Mouse (Mus musculus) MEL (cell line): Measurements from ENCODE around the gene Mcts1. TPM values are rescaled to one million over a fixed set of nuclear protein-coding genes. Genes with fewer than 3 reads are reported as not detected.

ENCODE experiments used
- DNase-seq: peaks from one replicate; pipeline ENCODE4 v3.0.0; 2011; ENCODE audit warnings: low read depth, low spot score
- H3K27ac ChIP-seq: 2 replicates; pipeline ENCODE4 v1.5.1; 2012; ENCODE audit warnings: low read depth, mild to moderate bottlenecking, control low read depth, low read length, moderate library complexity; ENCODE audit not compliant: control insufficient read depth
- H3K27me3 ChIP-seq, 2 experiments: fragments of 150-350 bp in 1 of 2; sonication (generic) in 1 of 2; 2 replicates each; pipeline ENCODE4 v1.6.1; 2012; ENCODE audit warnings: low read length in 2 of 2, mild to moderate bottlenecking in 2 of 2, improper control_type of control experiment in 1 of 2, moderate library complexity in 1 of 2; ENCODE audit not compliant: insufficient read depth in 2 of 2, control insufficient read depth in 1 of 2
- H3K36me3 ChIP-seq, 2 experiments: 2 replicates each; pipeline ENCODE4 v1.6.1; 2012 to 2014; ENCODE audit warnings: low read length in 2 of 2, improper control_type of control experiment in 1 of 2, inconsistent platforms in 1 of 2, mild to moderate bottlenecking in 1 of 2; ENCODE audit not compliant: insufficient read depth in 2 of 2, control insufficient read depth in 1 of 2
- H3K4me1 ChIP-seq, 2 experiments: fragments of 150-350 bp in 1 of 2; sonication (generic) in 1 of 2; 2 replicates each; pipeline ENCODE4 v1.6.1; 2012; ENCODE audit warnings: low read length in 2 of 2, improper control_type of control experiment in 1 of 2, mild to moderate bottlenecking in 1 of 2; ENCODE audit not compliant: insufficient read depth in 2 of 2, control insufficient read depth in 1 of 2
- H3K4me3 ChIP-seq, 2 experiments: fragments of 150-350 bp in 1 of 2; sonication (generic) in 1 of 2; 2 replicates each; pipeline ENCODE4 v1.5.1; 2012; ENCODE audit warnings: low read depth in 2 of 2, low read length in 2 of 2, mild to moderate bottlenecking in 2 of 2, moderate library complexity in 2 of 2, control low read depth in 1 of 2, improper control_type of control experiment in 1 of 2; ENCODE audit not compliant: control insufficient read depth in 1 of 2, insufficient read depth in 1 of 2
- H3K79me2 ChIP-seq: 2 replicates; pipeline ENCODE4 v1.6.1; 2012; ENCODE audit warnings: mild to moderate bottlenecking, low read length, moderate library complexity; ENCODE audit not compliant: control insufficient read depth, poor library complexity, insufficient read depth
- H3K9ac ChIP-seq: 2 replicates; pipeline ENCODE4 v1.6.1; 2012; ENCODE audit warnings: low read depth, mild to moderate bottlenecking, control low read depth, low read length, moderate library complexity; ENCODE audit not compliant: control insufficient read depth, poor library complexity, severe bottlenecking
- H3K9me3 ChIP-seq: fragments of 150-350 bp; sonication (generic); replicated peaks from 2 replicates; pipeline ENCODE4 v1.6.1; 2012; ENCODE audit warnings: mild to moderate bottlenecking, low read length, improper control_type of control experiment, moderate library complexity; ENCODE audit not compliant: insufficient read depth
- CHD1 ChIP-seq: IDR thresholded peaks from 2 replicates; pipeline ENCODE4 v1.6.1; 2012; ENCODE audit warnings: low read depth, mild to moderate bottlenecking, inconsistent platforms, low read length, improper control_type of control experiment
- CHD2 ChIP-seq: IDR thresholded peaks from 2 replicates; pipeline ENCODE4 v1.6.1; 2011; ENCODE audit warnings: low read length, improper control_type of control experiment
- CTCF ChIP-seq, 3 experiments: IDR thresholded peaks in 2 of 3; conservative IDR thresholded peaks in 1 of 3; 2 replicates each; pipeline ENCODE4 v1.5.1; 2011 to 2012; ENCODE audit warnings: low read length in 3 of 3, low read depth in 2 of 3, mild to moderate bottlenecking in 2 of 3, improper control_type of control experiment in 1 of 3, inconsistent platforms in 1 of 3, mixed read lengths in 1 of 3, moderate library complexity in 1 of 3; ENCODE audit not compliant: control insufficient read depth in 1 of 3, insufficient read depth in 1 of 3, poor library complexity in 1 of 3, severe bottlenecking in 1 of 3
- E2F4 ChIP-seq: IDR thresholded peaks from 2 replicates; pipeline ENCODE4 v1.6.1; 2011; ENCODE audit warnings: low read depth, low read length, improper control_type of control experiment, borderline replicate concordance
- ELF1 ChIP-seq: IDR thresholded peaks from 2 replicates; pipeline ENCODE4 v1.6.1; 2014; ENCODE audit warnings: low read depth, mild to moderate bottlenecking, inconsistent platforms, low read length, improper control_type of control experiment, moderate library complexity
- EP300 ChIP-seq, 2 experiments: IDR thresholded peaks; 2 replicates each; pipeline ENCODE4 v1.6.1; 2011; ENCODE audit warnings: improper control_type of control experiment in 2 of 2, low read length in 2 of 2, low read depth in 1 of 2, mild to moderate bottlenecking in 1 of 2
- ETS1 ChIP-seq: IDR thresholded peaks from 2 replicates; pipeline ENCODE4 v1.6.1; 2012; ENCODE audit warnings: low read depth, mild to moderate bottlenecking, inconsistent platforms, low read length, improper control_type of control experiment, moderate library complexity
- KAT2A ChIP-seq: conservative IDR thresholded peaks from 2 replicates; pipeline ENCODE4 v1.6.1; 2012; ENCODE audit warnings: low read depth, low read length, improper control_type of control experiment, inconsistent platforms
- MXI1 ChIP-seq: IDR thresholded peaks from 2 replicates; pipeline ENCODE4 v1.6.1; 2011; ENCODE audit warnings: mild to moderate bottlenecking, low read depth, low read length, improper control_type of control experiment
- POLR2AphosphoS5 ChIP-seq: IDR thresholded peaks from 2 replicates; pipeline ENCODE4 v1.6.1; 2012; ENCODE audit warnings: low read depth, borderline replicate concordance, mild to moderate bottlenecking, inconsistent platforms, low read length, moderate library complexity, mixed read lengths
- RAD21 ChIP-seq: IDR thresholded peaks from 2 replicates; pipeline ENCODE4 v1.6.1; 2011; ENCODE audit warnings: mild to moderate bottlenecking, low read depth, low read length, improper control_type of control experiment
- RCOR1 ChIP-seq: IDR thresholded peaks from 2 replicates; pipeline ENCODE4 v1.6.1; 2012; ENCODE audit warnings: low read depth, mild to moderate bottlenecking, inconsistent platforms, low read length, improper control_type of control experiment
- SMC3 ChIP-seq: IDR thresholded peaks from 2 replicates; pipeline ENCODE4 v1.6.1; 2011; ENCODE audit warnings: low read depth, low read length, improper control_type of control experiment
- TAL1 ChIP-seq: IDR thresholded peaks from 2 replicates; pipeline ENCODE4 v1.6.1; 2012; ENCODE audit warnings: mild to moderate bottlenecking, inconsistent platforms, low read length, moderate library complexity, mixed read lengths
- TBP ChIP-seq: IDR thresholded peaks from 2 replicates; pipeline ENCODE4 v1.8.0; 2011; ENCODE audit warnings: low read depth, low read length, improper control_type of control experiment
- TCF12 ChIP-seq: IDR thresholded peaks from 2 replicates; pipeline ENCODE4 v1.6.1; 2014; ENCODE audit warnings: low read depth, mild to moderate bottlenecking, inconsistent platforms, low read length, improper control_type of control experiment, moderate library complexity
- UBTF ChIP-seq: IDR thresholded peaks from 2 replicates; pipeline ENCODE4 v1.6.1; 2012; ENCODE audit warnings: low read depth, mild to moderate bottlenecking, inconsistent platforms, low read length, improper control_type of control experiment, moderate library complexity, borderline replicate concordance; ENCODE audit not compliant: insufficient read depth
- USF1 ChIP-seq: IDR thresholded peaks from 2 replicates; pipeline ENCODE4 v1.6.1; 2014; ENCODE audit warnings: low read depth, mild to moderate bottlenecking, inconsistent platforms, low read length, improper control_type of control experiment, moderate library complexity
- ZC3H11A ChIP-seq: IDR thresholded peaks from 2 replicates; pipeline ENCODE4 v1.6.1; 2012; ENCODE audit warnings: low read depth, mild to moderate bottlenecking, inconsistent platforms, low read length, improper control_type of control experiment
- ZKSCAN1 ChIP-seq: IDR thresholded peaks from 2 replicates; pipeline ENCODE4 v1.6.1; 2012; ENCODE audit warnings: low read depth, mild to moderate bottlenecking, inconsistent platforms, low read length, improper control_type of control experiment, moderate library complexity
- ZNF384 ChIP-seq: IDR thresholded peaks from 2 replicates; pipeline ENCODE4 v1.6.1; 2012; ENCODE audit warnings: low read depth, mild to moderate bottlenecking, inconsistent platforms, low read length, improper control_type of control experiment
- polyA plus RNA-seq, 2 experiments: library from polyadenylated mRNA; stranded (reverse) in 1 of 2; unstranded in 1 of 2; fragments of >175 nt in 1 of 2; fragments of >200 nt in 1 of 2; gene quantifications; 2 replicates each; pipeline versions ENCODE4 v1.2.1 to v1.2.4; 2012; ENCODE audit warnings: low replicate concordance in 2 of 2, low read depth in 1 of 2; ENCODE audit not compliant: insufficient read length in 2 of 2, insufficient read depth in 1 of 2, missing spikeins in 1 of 2
- total RNA-seq: library from RNA; depleted of rRNA; stranded (reverse); fragments of 300-350 nt; gene quantifications from 2 replicates; pipeline ENCODE4 v1.2.3, GENCODE M21; 2012

The Mcts1 gene
- total and polyA plus RNA-seq, 3 experiments: 27.3 to 37.0 TPM; not detected in 1

- no peak overlapping the region for H3K4me3 ChIP-seq
- no peaks in the 10 kb centered on the region for H3K79me2 ChIP-seq
- H3K9ac ChIP-seq: no peak overlapping the region
- H3K9me3 ChIP-seq: no peaks in the 10 kb centered on the region
- DNase-seq: peak; percentile 29
- no peaks in the 10 kb centered on the region for H3K36me3 ChIP-seq
- H3K4me1 ChIP-seq: no peaks in the 10 kb centered on the region
- H3K27me3 ChIP-seq: no peaks in the 10 kb centered on the region
- TF ChIP-seq RCOR1: no peak
- TF ChIP-seq ZC3H11A: peak; percentile 55
- TF ChIP-seq CTCF (IDR thresholded peaks at IDR 0.05 in 2 of 3, conservative IDR thresholded peaks at IDR 0.05 in 1 of 3; ENCODE audit: control insufficient read depth in 1 of 3, insufficient read depth in 1 of 3, low read depth in 2 of 3, low read length in 3 of 3, poor library complexity in 1 of 3, severe bottlenecking in 1 of 3): peak; percentile 16 to 61 (median 17); a peak in 4 of 6 replicates
- TF ChIP-seq SMC3: peak; percentile 70
- TF ChIP-seq RAD21: peak; percentile 64
- TF ChIP-seq E2F4: no peak
- TF ChIP-seq ZKSCAN1: no peak
- H3K27ac ChIP-seq: no peak overlapping the region
Observed at GRCm38 (mm10) chrX:38650404-38651039, 50.1 kb downstream of the Mcts1 start.

- no peak for DNase-seq
- Histone ChIP-seq H3K27me3 (no peaks in the 10 kb centered on the region), H3K4me3 (no peak overlapping the region), H3K36me3 (no peaks in the 10 kb centered on the region), H3K79me2 (no peaks in the 10 kb centered on the region), H3K4me1 (no peaks in the 10 kb centered on the region)
- TF ChIP-seq POLR2AphosphoS5: no peak
- no peak for TF ChIP-seq ETS1
- TF ChIP-seq MXI1: no peak
- no peak for TF ChIP-seq USF1
- TF ChIP-seq CHD2: no peak
- no peak for TF ChIP-seq CHD1
- TF ChIP-seq, all 39 proteins: peak for 0
- H3K9me3 ChIP-seq: no peaks in the 10 kb centered on the region
- H3K27ac ChIP-seq: no peak overlapping the region
- H3K9ac ChIP-seq: no peak overlapping the region
Observed at GRCm38 (mm10) chrX:38651167-38651566, 50.8 kb downstream of the Mcts1 start.

- Histone ChIP-seq H3K9me3 (no peaks in the 10 kb centered on the region), H3K79me2 (no peaks in the 10 kb centered on the region), H3K4me3 (no peak overlapping the region), H3K36me3 (no peaks in the 10 kb centered on the region), H3K9ac (no peak overlapping the region), H3K27ac (no peak overlapping the region), H3K27me3 (no peaks in the 10 kb centered on the region; a peak in 1 of 4 replicates), H3K4me1 (no peaks in the 10 kb centered on the region)
- TF ChIP-seq USF1 (no peak), UBTF (no peak), ZC3H11A (no peak), CTCF (IDR thresholded peaks at IDR 0.05 in 2 of 3, conservative IDR thresholded peaks at IDR 0.05 in 1 of 3; ENCODE audit: control insufficient read depth in 1 of 3, insufficient read depth in 1 of 3, low read depth in 2 of 3, low read length in 3 of 3, poor library complexity in 1 of 3, severe bottlenecking in 1 of 3) (peak in 2 of 3 experiments; percentile 24 to 29; a peak in 4 of 6 replicates), SMC3 (no peak), EP300 (IDR thresholded peaks at IDR 0.05; ENCODE audit: low read depth in 1 of 2, low read length in 2 of 2) (no peak), RAD21 (peak; percentile 22), ZKSCAN1 (no peak), ELF1 (no peak), TAL1 (no peak), ETS1 (no peak), TBP (no peak), CHD1 (no peak), KAT2A (no peak), E2F4 (no peak), TCF12 (no peak), ZNF384 (no peak)
- peak; percentile 29 for DNase-seq
Observed at GRCm38 (mm10) chrX:38653181-38653580, 52.8 kb downstream of the Mcts1 start.
